Mouse (Mus musculus): Measurements from ENCODE around the gene Fbf1. TPM values are rescaled to one million over a fixed set of nuclear protein-coding genes. Genes with fewer than 3 reads are reported as not detected.

Gene Fbf1
- total and polyA plus RNA-seq, 2 experiments from 2014 or later = 35.3 to 68.1 TPM

- ATAC-seq (no peak), DNase-seq (ENCODE audit: low spot score) (no peak)
- peaks cover 49% of the 10 kb centered on the region for H3K36me3 ChIP-seq (ENCODE audit: insufficient read depth, low read length)
- no peak for TF ChIP-seq CTCF (IDR thresholded peaks at IDR 0.05; ENCODE audit: low read depth)
- no peak overlapping the region for H3K9ac ChIP-seq (replicated peaks; ENCODE audit: low read length)
- H3K4me3 ChIP-seq (ENCODE audit: low read length) = no peak overlapping the region
- H3K27me3 ChIP-seq (ENCODE audit: insufficient read depth, low read length) = no peaks in the 10 kb centered on the region
- peaks cover 4% of the 10 kb centered on the region; the same call in 1 of the 2 replicates for H3K4me1 ChIP-seq (ENCODE audit: insufficient read depth, low read length)
- H3K9me3 ChIP-seq (ENCODE audit: low read length) = no peaks in the 10 kb centered on the region
- no peak overlapping the region for H3K27ac ChIP-seq
- WGBS = 100% methylated on average over 2 of the region's 2 CpGs
- no peak overlapping the region for H3K4me2 ChIP-seq (ENCODE audit: low read depth, low read length)
Measured at GRCm38 (mm10) chr11:116150960-116151359, 17.0 kb downstream of the Fbf1 start.

DNA sequence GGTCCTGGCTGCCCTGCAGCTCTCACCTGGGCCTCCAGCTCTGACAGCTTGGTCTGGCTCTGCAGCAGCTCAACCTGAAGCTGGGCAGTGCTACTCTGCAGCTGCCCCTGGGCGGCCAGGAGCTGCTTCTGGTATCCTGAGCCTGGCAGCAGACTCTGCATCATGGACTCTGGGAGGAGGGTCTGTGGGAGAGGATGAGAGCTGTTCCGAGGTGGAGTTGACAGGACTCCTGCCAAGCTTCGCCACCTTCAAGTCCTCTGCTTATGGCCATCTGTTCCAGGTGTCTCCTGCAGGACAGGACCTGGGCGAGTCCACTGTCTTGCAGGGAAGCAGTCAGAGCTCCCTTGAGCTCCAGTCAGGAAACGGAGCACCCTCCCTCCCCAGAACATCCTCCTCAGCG, 18.6 kb downstream of the Fbf1 start:
- no peaks in the 10 kb centered on the region for H3K27me3 ChIP-seq (ENCODE audit: insufficient read depth, low read length)
- TF ChIP-seq CTCF (IDR thresholded peaks at IDR 0.05; ENCODE audit: low read depth) = no peak
- H3K4me3 ChIP-seq (ENCODE audit: low read length) = no peak overlapping the region
- DNase-seq (ENCODE audit: low spot score) = no peak
- H3K36me3 ChIP-seq (ENCODE audit: insufficient read depth, low read length) = peaks cover 42% of the 10 kb centered on the region
- ATAC-seq = no peak
- no peaks in the 10 kb centered on the region for H3K9me3 ChIP-seq (ENCODE audit: low read length)
- H3K27ac ChIP-seq = peak overlapping the region; percentile 69
- no peak overlapping the region for H3K4me2 ChIP-seq (ENCODE audit: low read depth, low read length)
- H3K9ac ChIP-seq (replicated peaks; ENCODE audit: low read length) = no peak overlapping the region
- H3K4me1 ChIP-seq (ENCODE audit: insufficient read depth, low read length) = peaks cover 11% of the 10 kb centered on the region
- 67% methylated on average over 6 of the region's 6 CpGs for WGBS

DNA sequence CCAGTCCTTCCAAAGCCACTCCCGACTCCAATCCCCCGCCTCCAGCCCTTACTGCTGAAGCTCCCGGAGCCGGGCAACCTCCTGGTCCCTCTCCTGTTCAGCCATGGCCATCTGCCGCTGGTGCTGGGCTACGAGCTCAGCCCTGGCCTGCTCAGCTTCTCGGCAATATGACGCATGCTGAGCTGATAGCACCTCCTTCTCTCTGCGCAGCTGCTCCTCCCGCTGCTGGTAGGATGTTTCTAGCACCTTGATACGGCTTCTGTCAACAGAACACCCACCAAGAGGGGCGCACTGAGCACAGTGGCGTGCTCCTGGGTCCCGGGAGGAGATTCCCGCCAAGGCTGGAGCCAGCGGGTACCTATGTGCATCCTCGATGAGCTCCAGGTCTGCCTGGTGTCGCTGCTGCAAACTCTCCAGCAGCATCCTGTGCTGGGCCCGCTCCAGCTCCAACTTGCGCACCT, 19.2 kb downstream of the Fbf1 start:
- Histone ChIP-seq H3K4me1 (ENCODE audit: insufficient read depth, low read length) (peaks cover 11% of the 10 kb centered on the region), H3K9me3 (ENCODE audit: low read length) (no peaks in the 10 kb centered on the region), H3K9ac (replicated peaks; ENCODE audit: low read length) (0 out of 2 replicates have a peak overlapping the region, but pooled peaks have one; percentile 17), H3K27me3 (ENCODE audit: insufficient read depth, low read length) (no peaks in the 10 kb centered on the region), H3K36me3 (ENCODE audit: insufficient read depth, low read length) (peaks cover 44% of the 10 kb centered on the region), H3K4me3 (ENCODE audit: low read length) (no peak overlapping the region), H3K4me2 (ENCODE audit: low read depth, low read length) (no peak overlapping the region), H3K27ac (peak overlapping the region; percentile 69)
- WGBS = 56% methylated on average over 20 of the region's 20 CpGs
- ATAC-seq (peak; percentile 62), DNase-seq (ENCODE audit: low spot score) (peak; percentile 61)
- TF ChIP-seq CTCF (IDR thresholded peaks at IDR 0.05; ENCODE audit: low read depth) = 0 out of 2 replicates have a peak, but pooled peaks have one; percentile 10

DNA sequence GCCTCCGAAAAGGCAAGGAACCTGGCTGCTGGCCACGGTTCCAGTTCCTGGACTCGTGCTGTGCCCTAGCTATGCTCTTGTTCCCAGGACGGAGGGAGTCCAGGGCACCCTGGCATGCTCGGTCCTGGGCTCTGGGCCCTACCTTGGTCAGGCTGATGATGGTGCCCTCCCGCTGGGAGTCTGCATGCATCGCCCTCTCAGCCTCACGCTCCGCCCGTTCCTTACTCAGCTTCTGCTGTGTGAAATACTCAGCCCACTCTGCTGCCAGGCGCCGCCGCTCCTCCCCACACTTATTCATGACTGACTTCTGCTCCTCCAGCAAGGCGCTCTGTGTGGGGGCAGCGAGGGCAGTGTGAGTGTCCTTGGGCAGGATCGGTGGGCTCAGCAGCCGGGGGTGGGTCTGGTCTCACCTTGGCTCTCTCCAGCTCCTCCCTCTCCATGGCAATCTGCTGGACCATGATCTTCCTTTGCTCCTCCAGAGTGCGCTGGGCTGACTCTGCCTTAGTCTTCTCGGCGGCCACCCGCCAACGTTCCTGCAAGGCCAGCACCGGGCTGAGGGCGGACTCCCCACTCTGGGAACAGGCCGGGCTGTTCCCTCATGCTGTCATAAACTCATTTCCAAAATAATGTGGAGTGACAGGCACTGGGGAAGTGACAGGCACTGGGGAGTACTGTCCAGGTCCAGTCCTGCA, 21.5 kb downstream of the Fbf1 start:
- peaks cover 31% of the 10 kb centered on the region; the same call in 1 of the 2 replicates for H3K36me3 ChIP-seq (ENCODE audit: insufficient read depth, low read length)
- H3K9me3 ChIP-seq (ENCODE audit: low read length) = no peaks in the 10 kb centered on the region
- no peak overlapping the region for H3K4me3 ChIP-seq (ENCODE audit: low read length)
- DNase-seq (ENCODE audit: low spot score) (peak; percentile 63), ATAC-seq (peak; percentile 67)
- H3K9ac ChIP-seq (replicated peaks; ENCODE audit: low read length) = no peak overlapping the region
- WGBS = 55% methylated on average over 25 of the region's 25 CpGs
- H3K27ac ChIP-seq = peak overlapping the region; percentile 79
- H3K4me2 ChIP-seq (ENCODE audit: low read depth, low read length) = 0 out of 2 replicates have a peak overlapping the region, but pooled peaks have one; percentile 3
- peaks cover 11% of the 10 kb centered on the region for H3K4me1 ChIP-seq (ENCODE audit: insufficient read depth, low read length)
- no peak for TF ChIP-seq CTCF (IDR thresholded peaks at IDR 0.05; ENCODE audit: low read depth)
- no peaks in the 10 kb centered on the region for H3K27me3 ChIP-seq (ENCODE audit: insufficient read depth, low read length)

DNA sequence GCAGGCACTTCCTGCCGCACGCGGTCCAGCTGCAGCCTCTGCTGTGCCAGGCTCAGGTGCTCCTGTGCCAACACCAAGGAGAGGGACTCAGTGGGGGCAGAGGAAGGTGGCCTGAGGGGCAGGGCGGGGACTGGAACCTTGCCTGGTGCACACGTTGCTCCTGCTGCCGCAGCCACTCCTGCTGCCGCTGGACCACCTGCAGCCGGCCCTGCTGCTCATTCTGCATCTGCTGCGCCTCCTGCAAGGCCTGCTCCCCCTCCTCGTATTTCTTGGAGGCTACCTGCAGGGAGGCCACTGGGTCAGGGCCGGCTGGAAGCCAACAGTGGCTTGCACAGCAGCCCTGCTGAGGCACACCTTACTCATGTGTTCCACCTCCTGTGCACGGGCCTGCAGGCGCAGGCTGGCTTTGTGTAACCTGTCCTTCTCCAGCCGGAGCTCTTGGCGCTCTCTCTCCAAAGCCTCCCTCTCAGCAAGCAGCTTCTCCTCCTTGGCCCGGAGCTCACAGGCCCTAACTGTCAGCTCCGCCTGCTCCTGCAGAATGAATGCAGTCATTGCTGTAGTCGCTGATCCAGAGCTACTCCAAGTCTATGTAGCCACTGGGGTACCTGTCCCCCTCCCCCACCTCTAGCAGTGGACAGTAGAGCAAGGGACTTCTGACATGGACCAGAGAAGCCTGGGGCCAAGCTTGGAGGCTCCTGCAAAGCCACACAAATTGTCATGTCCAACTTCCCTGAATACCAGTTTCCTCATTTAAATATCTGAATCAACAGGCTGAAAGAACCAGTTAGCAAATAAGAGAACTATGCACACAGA, 22.3 kb downstream of the Fbf1 start:
- Histone ChIP-seq H3K27ac (peak overlapping the region; percentile 79), H3K4me1 (ENCODE audit: insufficient read depth, low read length) (peaks cover 11% of the 10 kb centered on the region), H3K27me3 (ENCODE audit: insufficient read depth, low read length) (no peaks in the 10 kb centered on the region), H3K4me2 (ENCODE audit: low read depth, low read length) (0 out of 2 replicates have a peak overlapping the region, but pooled peaks have one; percentile 3), H3K4me3 (ENCODE audit: low read length) (no peak overlapping the region), H3K36me3 (ENCODE audit: insufficient read depth, low read length) (peaks cover 31% of the 10 kb centered on the region; the same call in 1 of the 2 replicates), H3K9ac (replicated peaks; ENCODE audit: low read length) (0 out of 2 replicates have a peak overlapping the region, but pooled peaks have one; percentile 9), H3K9me3 (ENCODE audit: low read length) (no peaks in the 10 kb centered on the region)
- ATAC-seq = peak; percentile 33
- no peak for TF ChIP-seq CTCF (IDR thresholded peaks at IDR 0.05; ENCODE audit: low read depth)
- WGBS = 44% methylated on average over 18 of the region's 18 CpGs
- peak; percentile 29 for DNase-seq (ENCODE audit: low spot score)

- Histone ChIP-seq H3K27ac (no peak overlapping the region), H3K9me3 (ENCODE audit: low read length) (no peaks in the 10 kb centered on the region), H3K4me1 (ENCODE audit: insufficient read depth, low read length) (peaks cover 11% of the 10 kb centered on the region), H3K4me2 (ENCODE audit: low read depth, low read length) (no peak overlapping the region), H3K27me3 (ENCODE audit: insufficient read depth, low read length) (no peaks in the 10 kb centered on the region), H3K4me3 (ENCODE audit: low read length) (no peak overlapping the region), H3K9ac (replicated peaks; ENCODE audit: low read length) (no peak overlapping the region), H3K36me3 (ENCODE audit: insufficient read depth, low read length) (peaks cover 26% of the 10 kb centered on the region; the same call in 1 of the 2 replicates)
- WGBS = 87% methylated on average over 3 of the region's 3 CpGs
- DNase-seq (ENCODE audit: low spot score) (no peak), ATAC-seq (no peak)
- TF ChIP-seq CTCF (IDR thresholded peaks at IDR 0.05; ENCODE audit: low read depth) = no peak
Measured at GRCm38 (mm10) chr11:116143468-116143867, 24.5 kb downstream of the Fbf1 start.

Data from hindbrain, postnatal 0 days (tissue).